Mouse (Mus musculus): ENCODE data around the gene Lmo3.

DNA sequence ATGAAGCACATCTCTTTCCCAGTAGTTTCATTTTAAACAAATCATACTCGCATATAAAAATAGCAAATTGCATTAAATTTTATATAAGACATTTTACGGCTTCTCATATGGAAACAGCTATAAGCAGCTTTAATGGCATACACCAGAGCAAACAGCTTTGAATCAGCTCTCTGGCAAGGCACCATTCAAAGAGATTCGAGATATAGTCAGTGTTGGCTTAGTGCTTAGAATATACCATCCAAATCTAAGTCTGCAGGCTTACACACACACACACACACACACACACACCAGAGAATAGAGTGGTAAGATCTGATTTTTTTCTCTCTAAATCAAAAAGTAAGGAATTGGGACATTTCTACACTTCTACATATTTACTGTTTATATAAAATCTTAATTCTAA lies 169.7 kb downstream of the Lmo3 start:
- no peak for TF ChIP-seq CTCF (IDR thresholded peaks at IDR 0.05; ENCODE audit: extremely low read depth, insufficient read depth, insufficient read length, insufficient replicate concordance)
- no peak for TF ChIP-seq POLR2A (IDR thresholded peaks at IDR 0.05; ENCODE audit: low read depth, low read length)
